Mouse (Mus musculus) heart, embryonic 10.5 days (tissue): ENCODE data around the gene 1700125H20Rik. TPM values are rescaled to one million over a fixed set of nuclear protein-coding genes. Genes with fewer than 3 reads are reported as not detected.

Experiments used
- DNase-seq: peaks from one replicate; pipeline ENCODE4 v3.0.0-alpha.2; 2017; ENCODE audit warnings: low spot score
- H3K27ac ChIP-seq: fragments of 300-500 bp; sonication (generic); 2 replicates; pipeline ENCODE4 v1.5.1; 2016; ENCODE audit warnings: mild to moderate bottlenecking
- H3K27me3 ChIP-seq: fragments of 300-500 bp; sonication (generic); 2 replicates; pipeline ENCODE4 v1.6.1; 2016; ENCODE audit warnings: mild to moderate bottlenecking; ENCODE audit not compliant: poor library complexity, insufficient read depth, severe bottlenecking
- H3K36me3 ChIP-seq: fragments of 300-500 bp; sonication (generic); 2 replicates; pipeline ENCODE4 v1.6.1; 2016; ENCODE audit warnings: mild to moderate bottlenecking, moderate library complexity
- H3K4me1 ChIP-seq: fragments of 300-500 bp; sonication (generic); 2 replicates; pipeline ENCODE4 v1.6.1; 2016; ENCODE audit warnings: mild to moderate bottlenecking
- H3K4me3 ChIP-seq: fragments of 300-500 bp; sonication (generic); 2 replicates; pipeline ENCODE4 v1.5.1; 2016; ENCODE audit warnings: mild to moderate bottlenecking, moderate library complexity
- H3K9me3 ChIP-seq: fragments of 300-500 bp; sonication (generic); 2 replicates; pipeline ENCODE4 v1.6.1; 2016; ENCODE audit warnings: mild to moderate bottlenecking, moderate library complexity
- WGBS: fragments of 180-500 bp; shearing (Covaris S2); methylation state at CpG from one replicate; pipeline ENCODE4 v1.1.7; 2016; 5-methylcytosine and 5-hydroxymethylcytosine counted together
- polyA plus RNA-seq: library from polyadenylated mRNA; unstranded; fragments of >200 nt; fragmentation: Nextera tagmentation; extraction: Ambion mirVana; gene quantifications from 2 replicates; pipeline ENCODE4 v1.2.1, GENCODE M21; 2016

1700125H20Rik gene
- polyA plus RNA-seq, 1 experiment from 2014 or later: not detected

GRCm38 (mm10) chr11:85196046-85196445 lies 25.8 kb downstream of the 1700125H20Rik start:
- whole genome bisulfite sequencing: 88% methylated on average over 9 of the region's 9 CpGs
- H3K27me3 ChIP-seq: no peaks in the 10 kb centered on the region
- DNase-seq: no peak
- H3K27ac ChIP-seq: no peak overlapping the region
- H3K4me3 ChIP-seq: no peak overlapping the region
- peaks cover 96% of the 10 kb centered on the region for H3K36me3 ChIP-seq
- no peaks in the 10 kb centered on the region for H3K9me3 ChIP-seq
- H3K4me1 ChIP-seq: no peaks in the 10 kb centered on the region

GRCm38 (mm10) chr11:85198906-85199305 lies 28.7 kb downstream of the 1700125H20Rik start:
- Histone ChIP-seq H3K27me3 (no peaks in the 10 kb centered on the region), H3K4me1 (no peaks in the 10 kb centered on the region), H3K27ac (no peak overlapping the region), H3K4me3 (no peak overlapping the region), H3K9me3 (no peaks in the 10 kb centered on the region), H3K36me3 (peaks cover 98% of the 10 kb centered on the region)
- no peak for DNase-seq
- WGBS: 91% methylated on average over 2 of the region's 2 CpGs

- Histone ChIP-seq H3K9me3 (no peaks in the 10 kb centered on the region), H3K27me3 (no peaks in the 10 kb centered on the region), H3K36me3 (peaks cover 82% of the 10 kb centered on the region), H3K4me1 (no peaks in the 10 kb centered on the region), H3K27ac (no peak overlapping the region), H3K4me3 (no peak overlapping the region)
- DNase-seq: no peak
Measured at GRCm38 (mm10) chr11:85206231-85206630, 36.0 kb downstream of the 1700125H20Rik start.

- DNase-seq: no peak
- H3K36me3 ChIP-seq: peaks cover 88% of the 10 kb centered on the region
- H3K27ac ChIP-seq: no peak overlapping the region
- H3K4me3 ChIP-seq: no peak overlapping the region
- H3K9me3 ChIP-seq: no peaks in the 10 kb centered on the region
- no peaks in the 10 kb centered on the region for H3K27me3 ChIP-seq
- no peaks in the 10 kb centered on the region for H3K4me1 ChIP-seq
- WGBS: 95% methylated on average over 2 of the region's 2 CpGs
Measured at GRCm38 (mm10) chr11:85211151-85211550, 40.9 kb downstream of the 1700125H20Rik start.

GRCm38 (mm10) chr11:85213215-85213614 lies 43.0 kb downstream of the 1700125H20Rik start:
- peaks cover 76% of the 10 kb centered on the region for H3K36me3 ChIP-seq

GRCm38 (mm10) chr11:85214679-85215078 lies 44.5 kb downstream of the 1700125H20Rik start:
- Histone ChIP-seq H3K27me3 (no peaks in the 10 kb centered on the region), H3K4me1 (no peaks in the 10 kb centered on the region), H3K27ac (no peak overlapping the region), H3K9me3 (no peaks in the 10 kb centered on the region), H3K36me3 (peaks cover 62% of the 10 kb centered on the region), H3K4me3 (no peak overlapping the region)
- DNase-seq: no peak
- 86% methylated on average over 3 of the region's 3 CpGs for WGBS

More at GRCm38 (mm10) chr11:85213215-85213614, 43.0 kb downstream of the 1700125H20Rik start:
- WGBS: 73% methylated on average over 2 of the region's 2 CpGs
- DNase-seq: no peak
- Histone ChIP-seq H3K9me3 (no peaks in the 10 kb centered on the region), H3K4me3 (no peak overlapping the region), H3K27me3 (no peaks in the 10 kb centered on the region), H3K4me1 (no peaks in the 10 kb centered on the region), H3K27ac (no peak overlapping the region)

GRCm38 (mm10) chr11:85219014-85219413 lies 48.8 kb downstream of the 1700125H20Rik start:
- no peaks in the 10 kb centered on the region for H3K27me3 ChIP-seq
- no peak overlapping the region for H3K4me3 ChIP-seq
- H3K36me3 ChIP-seq: peaks cover 28% of the 10 kb centered on the region
- H3K4me1 ChIP-seq: no peaks in the 10 kb centered on the region
- no peak overlapping the region for H3K27ac ChIP-seq
- no peaks in the 10 kb centered on the region for H3K9me3 ChIP-seq
- WGBS: 90% methylated on average over 3 of the region's 3 CpGs
- no peak for DNase-seq

- no peak for DNase-seq
- Histone ChIP-seq H3K4me1 (no peaks in the 10 kb centered on the region), H3K36me3 (peaks cover 31% of the 10 kb centered on the region), H3K9me3 (no peaks in the 10 kb centered on the region), H3K4me3 (no peak overlapping the region), H3K27ac (no peak overlapping the region), H3K27me3 (no peaks in the 10 kb centered on the region)
- WGBS: 91% methylated on average over 6 of the region's 6 CpGs
Measured at GRCm38 (mm10) chr11:85222561-85222960, 52.4 kb downstream of the 1700125H20Rik start.

- no peak for DNase-seq
- Histone ChIP-seq H3K4me3 (no peak overlapping the region), H3K36me3 (peaks cover 31% of the 10 kb centered on the region), H3K27me3 (no peaks in the 10 kb centered on the region), H3K9me3 (no peaks in the 10 kb centered on the region), H3K4me1 (no peaks in the 10 kb centered on the region), H3K27ac (no peak overlapping the region)
- 98% methylated on average over 3 of the region's 3 CpGs for WGBS
Measured at GRCm38 (mm10) chr11:85223248-85223647, 53.0 kb downstream of the 1700125H20Rik start.

Other genes with a start within 250 kb of the 1700125H20Rik start
- 24.1 and 38.2 TPM in 2 replicates for gene Car4, start 212.6 kb upstream of the 1700125H20Rik start, polyA plus RNA-seq
- gene Usp32, start 30.2 kb upstream of the 1700125H20Rik start, polyA plus RNA-seq: 4.3 and 5.0 TPM in 2 replicates
- gene Appbp2, start 64.7 kb downstream of the 1700125H20Rik start, polyA plus RNA-seq: 44.4 and 46.8 TPM in 2 replicates
- 15.0 and 17.7 TPM in 2 replicates for gene Ppm1d, start 140.8 kb downstream of the 1700125H20Rik start, polyA plus RNA-seq
- 20.1 and 22.4 TPM in 2 replicates for gene Bcas3, start 182.8 kb downstream of the 1700125H20Rik start, polyA plus RNA-seq